Mouse (Mus musculus) lung, postnatal 0 days (tissue): ENCODE results near the gene Sap30bp.

Source experiments
- CTCF ChIP-seq: IDR thresholded peaks from 2 replicates; pipeline ENCODE4 v1.5.1; 2016; ENCODE audit warnings: antibody characterized with exemption, mild to moderate bottlenecking
- EP300 ChIP-seq: IDR thresholded peaks from 2 replicates; pipeline ENCODE4 v1.6.1; 2016; ENCODE audit warnings: antibody characterized with exemption, mild to moderate bottlenecking, control low read depth

GRCm38 (mm10) chr11:116001725-116002124 is 68.6 kb downstream of the Sap30bp start:
- TF ChIP-seq CTCF (no peak), EP300 (no peak)
